Comparison of ENCODE assay signal across 36 mouse cellular contexts in genomic region chr2:162966734-162967133, GRCm38 (mm10). TPM values are rescaled to one million over a fixed set of nuclear protein-coding genes. Genes with fewer than 3 reads are reported as not detected.
"Had no signal": no experiment of that assay in that cellular context is flagged by ENCODE, and none has a peak within 500 bp of the region (broad histone marks: within the 10 kb centered on the region; RNA-seq: fewer than 3 reads in every experiment).

No protein-coding gene starts in this region.

- ATAC-seq: hindbrain, embryonic 16.5 days; hindbrain, postnatal 0 days; inflammation-experienced regulatory T-cells, adult 6 months; intestine, embryonic 15.5 days; intestine, embryonic 16.5 days; intestine, postnatal 0 days had no signal

- DNase-seq: heart, postnatal 10 days; heart, postnatal 14 days; heart, postnatal 36 days; heart, postnatal 4 days; kidney, adult 11 months; kidney, adult 18-20 months; kidney, adult 2 months; kidney, adult 8-10 months; kidney, adult 9 months; kidney, postnatal 10 days; kidney, postnatal 14 days; kidney, postnatal 25 days; kidney, postnatal 36 days; kidney, postnatal 4 days; layer of hippocampus, adult 9-11 months; layer of hippocampus, postnatal 36 days had no signal

- H3K4me3 ChIP-seq: heart, embryonic 12.5 days; heart, embryonic 13.5 days; heart, embryonic 15.5 days; hindbrain, embryonic 10.5 days; hindbrain, embryonic 12.5 days; hindbrain, embryonic 13.5 days; hindbrain, embryonic 15.5 days; intestine, embryonic 15.5 days; kidney, embryonic 15.5 days; layer of hippocampus, adult 2 months; left cerebral cortex, adult 2 months had no signal

- H3K27ac ChIP-seq: heart, embryonic 13.5 days; heart, embryonic 15.5 days; hindbrain, embryonic 10.5 days; hindbrain, embryonic 12.5 days; hindbrain, embryonic 13.5 days; hindbrain, embryonic 14.5 days; hindbrain, embryonic 15.5 days; hindbrain, postnatal 0 days; intestine, embryonic 15.5 days; kidney, embryonic 15.5 days; kidney, postnatal 0 days; layer of hippocampus, adult 2 months; left cerebral cortex, adult 2 months had no signal

RNA-seq across cellular contexts. Expression of gene Sgk2, which starts 20.4 kb away (rescaled TPM):
- total RNA-seq: heart, postnatal 25 days; heart, postnatal 36 days; heart, postnatal 4 days; hematopoietic stem cell, adult 5-6 weeks had no signal

RNA-seq across cellular contexts. Expression of gene L3mbtl1, which starts 23.5 kb away (rescaled TPM):
- total RNA-seq: heart, postnatal 10 days; heart, postnatal 25 days; heart, postnatal 36 days; heart, postnatal 4 days; hematopoietic stem cell, adult 5-6 weeks had no signal
